Mouse (Mus musculus) cerebellum, adult 11-12 months (tissue): Measurements from ENCODE around the gene Enthd1.
"Not testable (repeated sequence)": the region's sequence is repeated elsewhere in the genome, so short reads cannot be mapped to it uniquely, and the experiment has no call there.

Source experiments
- DNase-seq: peaks from one replicate; pipeline ENCODE4 v3.0.0; 2022

The Enthd1 gene

GRCm38 (mm10) chr15:80536051-80536450, 28.9 kb downstream of the Enthd1 start:
- no peak for DNase-seq

- DNase-seq, result no peak
Observed at GRCm38 (mm10) chr15:80533274-80533673, 31.7 kb downstream of the Enthd1 start.

- DNase-seq, result no peak
Observed at GRCm38 (mm10) chr15:80532281-80533072, 32.5 kb downstream of the Enthd1 start.

GRCm38 (mm10) chr15:80531026-80531425, 33.9 kb downstream of the Enthd1 start:
- DNase-seq, result no peak

GRCm38 (mm10) chr15:80529955-80530869, 34.7 kb downstream of the Enthd1 start:
- DNase-seq, result no peak

- no peak for DNase-seq
Observed at GRCm38 (mm10) chr15:80521661-80522388, 43.1 kb downstream of the Enthd1 start.

- DNase-seq, result no peak
Observed at GRCm38 (mm10) chr15:80519931-80520330, 45.0 kb downstream of the Enthd1 start.

- no peak for DNase-seq
Observed at GRCm38 (mm10) chr15:80518567-80519223, 46.3 kb downstream of the Enthd1 start.

- no peak for DNase-seq
Observed at GRCm38 (mm10) chr15:80517996-80518395, 47.0 kb downstream of the Enthd1 start.

- DNase-seq, result no peak
Observed at GRCm38 (mm10) chr15:80516525-80516924, 48.4 kb downstream of the Enthd1 start.

GRCm38 (mm10) chr15:80505086-80505485, 59.9 kb downstream of the Enthd1 start:
- DNase-seq, result peak; percentile 64

GRCm38 (mm10) chr15:80503155-80503554, 61.8 kb downstream of the Enthd1 start:
- DNase-seq, result not testable (repeated sequence)

GRCm38 (mm10) chr15:80502741-80503140, 62.2 kb downstream of the Enthd1 start:
- no peak for DNase-seq

GRCm38 (mm10) chr15:80501106-80502096, 63.6 kb downstream of the Enthd1 start:
- DNase-seq, result peak; percentile 75

- peak; percentile 32 for DNase-seq
Observed at GRCm38 (mm10) chr15:80500426-80500825, 64.5 kb downstream of the Enthd1 start.

- not testable (repeated sequence) for DNase-seq
Observed at GRCm38 (mm10) chr15:80497733-80498132, 67.2 kb downstream of the Enthd1 start.

GRCm38 (mm10) chr15:80491505-80491904, 73.5 kb downstream of the Enthd1 start:
- DNase-seq, result no peak

- DNase-seq, result no peak
Observed at GRCm38 (mm10) chr15:80490151-80490550, 74.8 kb downstream of the Enthd1 start.

- DNase-seq, result no peak
Observed at GRCm38 (mm10) chr15:80488658-80489057, 76.3 kb downstream of the Enthd1 start.

GRCm38 (mm10) chr15:80485601-80486000, 79.4 kb downstream of the Enthd1 start:
- DNase-seq, result no peak

- no peak for DNase-seq
Observed at GRCm38 (mm10) chr15:80483041-80483705, 81.8 kb downstream of the Enthd1 start.
